8 mouse cellular contexts compared by ENCODE assay signal in genomic region chr3:60499718-60500450, GRCm38 (mm10). TPM values are rescaled to one million over a fixed set of nuclear protein-coding genes. Genes with fewer than 3 reads are reported as not detected.
DNase-seq lines count a peak whose midpoint lies in the region; ATAC-seq and TF ChIP-seq lines count a peak whose summit lies in the region.

No protein-coding gene starts in this region.

- peak overlapping the region; percentile 99 for H3K9ac ChIP-seq in lung, embryonic 16.5 days (ENCODE audit: low read length)
- H3K9ac ChIP-seq in embryonic facial prominence, embryonic 15.5 days = no peak overlapping the region
- H3K9ac ChIP-seq in kidney, embryonic 14.5 days (ENCODE audit: low read depth, low read length) = peak overlapping the region; percentile 91; the same call in 1 of the 2 replicates

- ATAC-seq in lung, embryonic 16.5 days (ENCODE audit: low read depth) = no peak
- no peak for ATAC-seq in embryonic facial prominence, embryonic 15.5 days (ENCODE audit: insufficient number of reproducible peaks, low FRiP score, low TSS enrichment, low read depth)
- ATAC-seq in kidney, embryonic 14.5 days (ENCODE audit: low FRiP score, low TSS enrichment) = no peak

- no peaks in the 10 kb centered on the region for H3K27me3 ChIP-seq in lung, embryonic 16.5 days (ENCODE audit: control insufficient read depth, insufficient read depth, low read depth, low read length)
- no peaks in the 10 kb centered on the region for H3K27me3 ChIP-seq in embryonic facial prominence, embryonic 15.5 days
- no peaks in the 10 kb centered on the region for H3K27me3 ChIP-seq in kidney, embryonic 14.5 days (ENCODE audit: control insufficient read depth, insufficient read depth, low read length)

- peak overlapping the region; percentile 92 for H3K4me3 ChIP-seq in lung, embryonic 16.5 days (ENCODE audit: low read length)
- no peak overlapping the region for H3K4me3 ChIP-seq in lung, adult 2 months (replicated peaks; ENCODE audit: extremely low read depth, low read depth, low read length)
- H3K4me3 ChIP-seq in embryonic facial prominence, embryonic 15.5 days (replicated peaks) = peak overlapping the region; percentile 87
- peak overlapping the region; percentile 71; the same call in 1 of the 2 replicates for H3K4me3 ChIP-seq in kidney, embryonic 14.5 days (ENCODE audit: low read length)

- no peaks in the 10 kb centered on the region for H3K9me3 ChIP-seq in lung, embryonic 16.5 days (ENCODE audit: control insufficient read depth, low read length)
- no peaks in the 10 kb centered on the region for H3K9me3 ChIP-seq in embryonic facial prominence, embryonic 15.5 days (replicated peaks)
- H3K9me3 ChIP-seq in kidney, embryonic 14.5 days (ENCODE audit: control insufficient read depth, low read length) = no peaks in the 10 kb centered on the region

- H3K36me3 ChIP-seq in lung, embryonic 16.5 days (ENCODE audit: control insufficient read depth, insufficient read depth, low read length) = no peaks in the 10 kb centered on the region
- H3K36me3 ChIP-seq in embryonic facial prominence, embryonic 15.5 days = no peaks in the 10 kb centered on the region
- H3K36me3 ChIP-seq in kidney, embryonic 14.5 days (ENCODE audit: control insufficient read depth, insufficient read depth, low read length) = no peaks in the 10 kb centered on the region

- H3K4me2 ChIP-seq in lung, embryonic 16.5 days (ENCODE audit: low read depth, low read length) = peak overlapping the region; percentile 84
- H3K4me2 ChIP-seq in embryonic facial prominence, embryonic 15.5 days (replicated peaks) = peak overlapping the region; percentile 61
- peak overlapping the region; percentile 61 for H3K4me2 ChIP-seq in kidney, embryonic 14.5 days (replicated peaks; ENCODE audit: low read depth, low read length)

- WGBS in lung, embryonic 16.5 days = 38% methylated on average over 7 of the region's 7 CpGs
- WGBS in lung, adult 2 months = 44% methylated on average over 7 of the region's 7 CpGs
- 45% methylated on average over 7 of the region's 7 CpGs for WGBS in embryonic facial prominence, embryonic 15.5 days
- WGBS in kidney, embryonic 14.5 days = 55% methylated on average over 7 of the region's 7 CpGs

- H3K27ac ChIP-seq in lung, embryonic 16.5 days (ENCODE audit: low read length) = peak overlapping the region; percentile 99
- H3K27ac ChIP-seq in embryonic facial prominence, embryonic 15.5 days (replicated peaks) = peak overlapping the region; percentile 99
- peak overlapping the region; percentile 97; the same call in 1 of the 2 replicates for H3K27ac ChIP-seq in kidney, embryonic 14.5 days (ENCODE audit: low read depth, low read length)

- no peak for TF ChIP-seq POLR2A in lung, adult 2 months (IDR thresholded peaks at IDR 0.05; ENCODE audit: borderline replicate concordance, extremely low read depth, low read depth, low read length)

- DNase-seq in lung, adult 2 months = no peak
- DNase-seq in neural tube, embryonic 10.5 days (ENCODE audit: extremely low spot score, low spot score) = peak; percentile 14
- no peak for DNase-seq in layer of hippocampus, adult 9-11 months
- no peak for DNase-seq in gastrocnemius, adult 8-10 months (ENCODE audit: low spot score in 2 of 2)
- DNase-seq in urinary bladder, postnatal 10 days (ENCODE audit: low spot score) = no peak

- TF ChIP-seq CTCF in lung, adult 2 months (IDR thresholded peaks at IDR 0.05; ENCODE audit: insufficient read depth, low read length) = no peak

- H3K4me1 ChIP-seq in lung, embryonic 16.5 days (replicated peaks; ENCODE audit: control insufficient read depth, insufficient read depth, low read length) = peaks cover 23% of the 10 kb centered on the region
- H3K4me1 ChIP-seq in lung, adult 2 months (ENCODE audit: control insufficient read depth, insufficient read depth, low read length) = peaks cover 26% of the 10 kb centered on the region
- H3K4me1 ChIP-seq in embryonic facial prominence, embryonic 15.5 days = peaks cover 38% of the 10 kb centered on the region
- peaks cover 25% of the 10 kb centered on the region for H3K4me1 ChIP-seq in kidney, embryonic 14.5 days (ENCODE audit: control insufficient read depth, insufficient read depth, low read length)

RNA-seq across cellular contexts. Expression of gene Mbnl1, which starts 27.3 kb away (rescaled TPM):
- polyA plus RNA-seq in lung, embryonic 16.5 days (2015; fragmentation: Nextera tagmentation; extraction: Ambion mirVana) = 180 and 188 TPM in 2 replicates
- 97.9 and 103 TPM in 2 replicates for polyA plus RNA-seq in lung, adult 2 months (2012; rRNA removed)
- polyA plus RNA-seq in embryonic facial prominence, embryonic 15.5 days (2015; fragmentation: Nextera tagmentation; extraction: Ambion mirVana) = 97.0 and 103 TPM in 2 replicates
- 79.6 and 117 TPM in 2 replicates for polyA plus RNA-seq in kidney, embryonic 14.5 days (2014; fragmentation: Nextera tagmentation; extraction: Ambion mirVana)
- 100 to 1,000 TPM; 579 to 697 (median 625) TPM for total RNA-seq in gastrocnemius, adult 8-10 months (2022)
